Mouse (Mus musculus): ENCODE data around the gene Srd5a1. TPM values are rescaled to one million over a fixed set of nuclear protein-coding genes. Genes with fewer than 3 reads are reported as not detected.

The Srd5a1 gene
- total and polyA plus RNA-seq, 3 experiments, result 7.7 to 10.5 TPM; not detected in 1

- H3K9ac ChIP-seq (ENCODE audit: control insufficient read depth, low read depth, low read length, poor library complexity, severe bottlenecking), result peak overlapping the region; percentile 13; the same call in 1 of the 2 replicates
- no peaks in the 10 kb centered on the region for H3K9me3 ChIP-seq (replicated peaks; ENCODE audit: insufficient read depth, low read length)
- H3K4me3 ChIP-seq (ENCODE audit: control insufficient read depth in 1 of 2, insufficient read depth in 1 of 2, low read depth in 2 of 2, low read length in 2 of 2), result peak overlapping the region in 1 of 2 experiments; percentile 59; a peak in 2 of 4 replicates
- peaks cover 2 to 14% of the 10 kb centered on the region in 2 experiments; a peak in 3 of 4 replicates for H3K4me1 ChIP-seq (ENCODE audit: control insufficient read depth in 1 of 2, insufficient read depth in 2 of 2, low read length in 2 of 2)
- DNase-seq (ENCODE audit: low read depth, low spot score), result peak; percentile 46
- H3K79me2 ChIP-seq (ENCODE audit: control insufficient read depth, insufficient read depth, low read length, poor library complexity), result peaks cover 34% of the 10 kb centered on the region
- TF ChIP-seq ELF1 (IDR thresholded peaks at IDR 0.05; ENCODE audit: low read depth, low read length) (no peak), NELFE (IDR thresholded peaks at IDR 0.05; ENCODE audit: low read depth, low read length) (no peak), ZC3H11A (IDR thresholded peaks at IDR 0.05; ENCODE audit: low read depth, low read length) (no peak), MAX (IDR thresholded peaks at IDR 0.05; ENCODE audit: low read length) (no peak), CHD2 (IDR thresholded peaks at IDR 0.05; ENCODE audit: low read length) (no peak), MAFK (IDR thresholded peaks at IDR 0.05; ENCODE audit: borderline replicate concordance, low read depth, low read length) (no peak), MYC (IDR thresholded peaks at IDR 0.05; ENCODE audit: low read depth, low read length) (no peak), POLR2AphosphoS5 (IDR thresholded peaks at IDR 0.05; ENCODE audit: borderline replicate concordance, low read depth, low read length) (no peak), MAZ (IDR thresholded peaks at IDR 0.05; ENCODE audit: low read depth, low read length) (no peak), TCF12 (IDR thresholded peaks at IDR 0.05; ENCODE audit: low read depth, low read length) (no peak)
- H3K36me3 ChIP-seq (ENCODE audit: control insufficient read depth in 1 of 2, insufficient read depth in 2 of 2, low read length in 2 of 2), result peaks cover 0 to 2% of the 10 kb centered on the region in 2 experiments; a peak in 1 of 4 replicates
- no peaks in the 10 kb centered on the region for H3K27me3 ChIP-seq (ENCODE audit: control insufficient read depth in 1 of 2, insufficient read depth in 2 of 2, low read length in 2 of 2)
- H3K27ac ChIP-seq (ENCODE audit: control insufficient read depth, low read depth, low read length), result no peak overlapping the region
Observed at GRCm38 (mm10) chr13:69536021-69536420, 75.2 kb downstream of the Srd5a1 start.

- Histone ChIP-seq H3K4me3 (ENCODE audit: control insufficient read depth in 1 of 2, insufficient read depth in 1 of 2, low read depth in 2 of 2, low read length in 2 of 2) (peak overlapping the region; percentile 59 to 93), H3K27ac (ENCODE audit: control insufficient read depth, low read depth, low read length) (peak overlapping the region; percentile 72), H3K9ac (ENCODE audit: control insufficient read depth, low read depth, low read length, poor library complexity, severe bottlenecking) (peak overlapping the region; percentile 97), H3K9me3 (replicated peaks; ENCODE audit: insufficient read depth, low read length) (no peaks in the 10 kb centered on the region), H3K79me2 (ENCODE audit: control insufficient read depth, insufficient read depth, low read length, poor library complexity) (peaks cover 45% of the 10 kb centered on the region), H3K27me3 (ENCODE audit: control insufficient read depth in 1 of 2, insufficient read depth in 2 of 2, low read length in 2 of 2) (no peaks in the 10 kb centered on the region), H3K36me3 (ENCODE audit: control insufficient read depth in 1 of 2, insufficient read depth in 2 of 2, low read length in 2 of 2) (peaks cover 0 to 2% of the 10 kb centered on the region in 2 experiments; a peak in 1 of 4 replicates), H3K4me1 (ENCODE audit: control insufficient read depth in 1 of 2, insufficient read depth in 2 of 2, low read length in 2 of 2) (peaks cover 2 to 16% of the 10 kb centered on the region in 2 experiments; a peak in 3 of 4 replicates)
- DNase-seq (ENCODE audit: low read depth, low spot score), result peak; percentile 97
- no peak for TF ChIP-seq SMC3 (IDR thresholded peaks at IDR 0.05; ENCODE audit: low read depth, low read length)
- TF ChIP-seq ZC3H11A (IDR thresholded peaks at IDR 0.05; ENCODE audit: low read depth, low read length), result no peak
- no peak for TF ChIP-seq GABPA (IDR thresholded peaks at IDR 0.05; ENCODE audit: low read depth, low read length)
- no peak for TF ChIP-seq ZNF384 (IDR thresholded peaks at IDR 0.05; ENCODE audit: low read depth, low read length)
- TF ChIP-seq MYC (IDR thresholded peaks at IDR 0.05; ENCODE audit: low read depth, low read length), result peak; percentile 74
- no peak for TF ChIP-seq MEF2A (IDR thresholded peaks at IDR 0.05; ENCODE audit: extremely low read depth, insufficient replicate concordance, low read depth, low read length, poor library complexity, severe bottlenecking)
- peak; percentile 96 for TF ChIP-seq NELFE (IDR thresholded peaks at IDR 0.05; ENCODE audit: low read depth, low read length)
- peak; percentile 69 for TF ChIP-seq MAX (IDR thresholded peaks at IDR 0.05; ENCODE audit: low read length)
- TF ChIP-seq CTCF (IDR thresholded peaks at IDR 0.05 in 2 of 3, conservative IDR thresholded peaks at IDR 0.05 in 1 of 3; ENCODE audit: control insufficient read depth in 1 of 3, insufficient read depth in 1 of 3, low read depth in 2 of 3, low read length in 3 of 3, poor library complexity in 1 of 3, severe bottlenecking in 1 of 3), result no peak
- TF ChIP-seq UBTF (IDR thresholded peaks at IDR 0.05; ENCODE audit: borderline replicate concordance, insufficient read depth, low read depth, low read length), result no peak
- no peak for TF ChIP-seq RAD21 (IDR thresholded peaks at IDR 0.05; ENCODE audit: low read depth, low read length)
- peak; percentile 44; the same call in 1 of the 2 replicates for TF ChIP-seq ELF1 (IDR thresholded peaks at IDR 0.05; ENCODE audit: low read depth, low read length)
- TF ChIP-seq CHD2 (IDR thresholded peaks at IDR 0.05; ENCODE audit: low read length), result no peak
- TF ChIP-seq USF2 (IDR thresholded peaks at IDR 0.05; ENCODE audit: borderline replicate concordance in 1 of 2, insufficient read depth in 1 of 2, low read depth in 1 of 2, low read length in 2 of 2), result no peak
- TF ChIP-seq ZKSCAN1 (IDR thresholded peaks at IDR 0.05; ENCODE audit: low read depth, low read length), result no peak
- peak; percentile 98 for TF ChIP-seq MAZ (IDR thresholded peaks at IDR 0.05; ENCODE audit: low read depth, low read length)
- TF ChIP-seq HCFC1 (IDR thresholded peaks at IDR 0.05; ENCODE audit: low read depth, low read length), result peak; percentile 67
- TF ChIP-seq ZMIZ1 (IDR thresholded peaks at IDR 0.05; ENCODE audit: low read depth, low read length), result peak; percentile 60; the same call in 1 of the 2 replicates
- TF ChIP-seq POLR2AphosphoS2 (IDR thresholded peaks at IDR 0.05; ENCODE audit: low read length), result peak; percentile 89
- TF ChIP-seq JUND (IDR thresholded peaks at IDR 0.05; ENCODE audit: low read depth, low read length), result no peak
- no peak for TF ChIP-seq RCOR1 (IDR thresholded peaks at IDR 0.05; ENCODE audit: low read depth, low read length)
- TF ChIP-seq MYB (IDR thresholded peaks at IDR 0.05; ENCODE audit: low read depth, low read length), result no peak
- peak; percentile 76 to 87; a peak in 3 of 4 replicates for TF ChIP-seq POLR2A (IDR thresholded peaks at IDR 0.05; ENCODE audit: control insufficient read depth in 1 of 2, insufficient read depth in 1 of 2, low read depth in 1 of 2, low read length in 2 of 2, poor library complexity in 1 of 2)
- no peak for TF ChIP-seq TAL1 (IDR thresholded peaks at IDR 0.05; ENCODE audit: low read length)
Observed at GRCm38 (mm10) chr13:69534654-69535551, 76.3 kb downstream of the Srd5a1 start.
